In genomic region chr5:34188856-34189255, GRCm38 (mm10) we compare ENCODE assay signal across 9 mouse cellular contexts. TPM values are rescaled to one million over a fixed set of nuclear protein-coding genes. Genes with fewer than 3 reads are reported as not detected.
DNase-seq lines count a peak whose midpoint lies in the region; ATAC-seq and TF ChIP-seq lines count a peak whose summit lies in the region.
"Had no signal": no experiment of that assay in that cellular context is flagged by ENCODE, and none has a peak within 500 bp of the region (broad histone marks: within the 10 kb centered on the region; RNA-seq: fewer than 3 reads in every experiment).

No protein-coding gene starts in this region.

- H3K4me3 ChIP-seq in heart, embryonic 15.5 days, result peak overlapping the region; percentile 97; the same call in 1 of the 2 replicates
- H3K4me3 ChIP-seq in CH12.LX (replicated peaks in 1 of 3; ENCODE audit: low read depth in 2 of 3, low read length in 2 of 3, poor library complexity in 1 of 3), result peak overlapping the region in 2 of 3 experiments; percentile 70 to 85
- H3K4me3 ChIP-seq in embryonic facial prominence, embryonic 15.5 days (replicated peaks), result peak overlapping the region; percentile 97
- no peak overlapping the region; the same call in 1 of the 2 replicates for H3K4me3 ChIP-seq in liver, postnatal 0 days (ENCODE audit: low read depth, low read length)

- dilution Hi-C loops in CH12.LX (cut with MboI; ENCODE audit: extremely low pct_ligation_motif_present, extremely low pct_unique_long_range_greater_than_20kb, low sequenced_read_pairs), result no loop called here

- H3K9ac ChIP-seq in heart, embryonic 15.5 days, result no peak overlapping the region
- peak overlapping the region; percentile 59; the same call in 1 of the 2 replicates for H3K9ac ChIP-seq in CH12.LX (ENCODE audit: insufficient read depth, low read depth)
- H3K9ac ChIP-seq in embryonic facial prominence, embryonic 15.5 days, result no peak overlapping the region
- no peak overlapping the region for H3K9ac ChIP-seq in liver, postnatal 0 days (replicated peaks)

- no peak for TF ChIP-seq EP300 in CH12.LX (IDR thresholded peaks at IDR 0.05; ENCODE audit: low read length)
- no peak for TF ChIP-seq EP300 in liver, postnatal 0 days (IDR thresholded peaks at IDR 0.05; ENCODE audit: low read depth)

- no peaks in the 10 kb centered on the region for H3K79me2 ChIP-seq in CH12.LX (replicated peaks; ENCODE audit: control insufficient read depth, extremely low read depth, insufficient read depth, poor library complexity, severe bottlenecking)

- no peaks in the 10 kb centered on the region for H3K27me3 ChIP-seq in heart, embryonic 15.5 days
- H3K27me3 ChIP-seq in CH12.LX (replicated peaks), result peaks cover 14% of the 10 kb centered on the region
- H3K27me3 ChIP-seq in embryonic facial prominence, embryonic 15.5 days, result no peaks in the 10 kb centered on the region
- no peaks in the 10 kb centered on the region for H3K27me3 ChIP-seq in liver, postnatal 0 days (ENCODE audit: insufficient read depth, low read length)

- TF ChIP-seq CTCF in CH12.LX (conservative IDR thresholded peaks at IDR 0.05 in 1 of 2, IDR thresholded peaks at IDR 0.05 in 1 of 2; ENCODE audit: low read depth in 2 of 2, low read length in 2 of 2), result no peak
- no peak for TF ChIP-seq CTCF in liver, postnatal 0 days (IDR thresholded peaks at IDR 0.05; ENCODE audit: low read depth)

- H3K9me3 ChIP-seq in heart, embryonic 15.5 days (replicated peaks), result no peaks in the 10 kb centered on the region
- no peaks in the 10 kb centered on the region for H3K9me3 ChIP-seq in CH12.LX (replicated peaks; ENCODE audit: low read length)
- H3K9me3 ChIP-seq in embryonic facial prominence, embryonic 15.5 days (replicated peaks), result no peaks in the 10 kb centered on the region
- no peaks in the 10 kb centered on the region for H3K9me3 ChIP-seq in liver, postnatal 0 days (ENCODE audit: low read length)

- TF ChIP-seq POLR2A in CH12.LX (IDR thresholded peaks at IDR 0.05; ENCODE audit: low read depth, low read length), result no peak

- H3K27ac ChIP-seq in heart, embryonic 15.5 days, result peak overlapping the region; percentile 87; the same call in 1 of the 2 replicates
- no peak overlapping the region for H3K27ac ChIP-seq in CH12.LX (ENCODE audit: insufficient read depth, low read depth)
- no peak overlapping the region for H3K27ac ChIP-seq in embryonic facial prominence, embryonic 15.5 days (replicated peaks)
- H3K27ac ChIP-seq in liver, postnatal 0 days (ENCODE audit: low read depth), result peak overlapping the region; percentile 77

- H3K36me3 ChIP-seq in heart, embryonic 15.5 days, result no peaks in the 10 kb centered on the region
- peaks cover 0 to 2% of the 10 kb centered on the region in 2 experiments for H3K36me3 ChIP-seq in CH12.LX (replicated peaks in 1 of 2; ENCODE audit: control insufficient read depth in 1 of 2, insufficient read depth in 1 of 2, low read length in 1 of 2)
- H3K36me3 ChIP-seq in embryonic facial prominence, embryonic 15.5 days, result peaks cover 4% of the 10 kb centered on the region
- peaks cover 5% of the 10 kb centered on the region; the same call in 1 of the 2 replicates for H3K36me3 ChIP-seq in liver, postnatal 0 days (replicated peaks; ENCODE audit: insufficient read depth, low read length)

- WGBS in heart, embryonic 15.5 days, result 67% methylated on average over 2 of the region's 2 CpGs
- WGBS in embryonic facial prominence, embryonic 15.5 days, result 66% methylated on average over 2 of the region's 2 CpGs
- 48% methylated on average over 2 of the region's 2 CpGs for WGBS in liver, postnatal 0 days (ENCODE audit: insufficient replicate concordance)

- peaks cover 54% of the 10 kb centered on the region for H3K4me1 ChIP-seq in heart, embryonic 15.5 days (replicated peaks)
- peaks cover 22 to 40% of the 10 kb centered on the region in 2 experiments for H3K4me1 ChIP-seq in CH12.LX (ENCODE audit: control insufficient read depth in 1 of 2, insufficient read depth in 2 of 2)
- peaks cover 45% of the 10 kb centered on the region for H3K4me1 ChIP-seq in embryonic facial prominence, embryonic 15.5 days
- peaks cover 38% of the 10 kb centered on the region for H3K4me1 ChIP-seq in liver, postnatal 0 days (ENCODE audit: insufficient read depth)

- peak overlapping the region; percentile 82 for H3K4me2 ChIP-seq in heart, embryonic 15.5 days
- peak overlapping the region; percentile 79 for H3K4me2 ChIP-seq in CH12.LX (ENCODE audit: insufficient read depth, low read depth, poor library complexity, severe bottlenecking)
- peak overlapping the region; percentile 77 for H3K4me2 ChIP-seq in embryonic facial prominence, embryonic 15.5 days (replicated peaks)
- peak overlapping the region; percentile 97; the same call in 1 of the 2 replicates for H3K4me2 ChIP-seq in liver, postnatal 0 days (ENCODE audit: low read depth, low read length)

- DNase-seq in heart, adult 18-20 months, result no peak
- DNase-seq in CH12.LX (ENCODE audit: extremely low read depth), result no peak
- no peak for DNase-seq in liver, postnatal 0 days
- DNase-seq in embryo, embryonic 10 days (ENCODE audit: low spot score), result no peak
- no peak for DNase-seq in cerebellum, postnatal 36 days
- DNase-seq: cerebellum, adult 9-11 months had no signal

- in situ Hi-C loops in CH12.LX (cut with MboI; ENCODE audit: low pct_ligation_motif_present, low pct_unique_long_range_greater_than_20kb, low sequenced_read_pairs), result no loop called here

- TF ChIP-seq RAD21 in CH12.LX (IDR thresholded peaks at IDR 0.05; ENCODE audit: low read depth, low read length), result no peak

- ATAC-seq in heart, embryonic 15.5 days (replicated peaks; ENCODE audit: insufficient number of reproducible peaks, insufficient read depth, low FRiP score, low read depth), result no peak
- ATAC-seq in embryonic facial prominence, embryonic 15.5 days (ENCODE audit: insufficient number of reproducible peaks, low FRiP score, low TSS enrichment, low read depth), result no peak
- no peak for ATAC-seq in liver, postnatal 0 days
- ATAC-seq in activated CD4-positive, CD25-positive, alpha-beta regulatory T cell, adult 4 months, result no peak

TF ChIP-seq in CH12.LX, 34 proteins besides CTCF, POLR2A, EP300 and RAD21:
- TF ChIP-seq IRF4 (IDR thresholded peaks at IDR 0.05; ENCODE audit: low read depth, low read length) (no peak), NELFE (IDR thresholded peaks at IDR 0.05; ENCODE audit: low read depth, low read length) (no peak), MAX (IDR thresholded peaks at IDR 0.05; ENCODE audit: low read length) (no peak), SMC3 (IDR thresholded peaks at IDR 0.05; ENCODE audit: low read depth, low read length) (no peak), MEF2A (IDR thresholded peaks at IDR 0.05; ENCODE audit: borderline replicate concordance, low read depth, low read length) (no peak), HCFC1 (IDR thresholded peaks at IDR 0.05; ENCODE audit: low read depth, low read length) (no peak), ELF1 (IDR thresholded peaks at IDR 0.05; ENCODE audit: low read depth, low read length) (no peak), MAFK (IDR thresholded peaks at IDR 0.05; ENCODE audit: insufficient replicate concordance, low read length) (no peak), MYC (IDR thresholded peaks at IDR 0.05; ENCODE audit: low read depth, low read length) (no peak), ZMIZ1 (IDR thresholded peaks at IDR 0.05; ENCODE audit: low read depth, low read length) (no peak), JUND (conservative IDR thresholded peaks at IDR 0.05; ENCODE audit: low read depth, low read length) (no peak), JUN (IDR thresholded peaks at IDR 0.05; ENCODE audit: insufficient read depth, low read depth, low read length) (no peak), UBTF (IDR thresholded peaks at IDR 0.05; ENCODE audit: low read depth, low read length) (no peak), CHD1 (IDR thresholded peaks at IDR 0.05; ENCODE audit: low read depth, low read length) (no peak), USF1 (IDR thresholded peaks at IDR 0.05; ENCODE audit: low read depth, low read length) (no peak)

RNA-seq across cellular contexts. Expression of gene Mxd4, which starts 1.3 kb away (rescaled TPM):
- polyA plus RNA-seq in heart, embryonic 15.5 days (2015; fragmentation: Nextera tagmentation; extraction: Ambion mirVana), result 22.3 and 28.6 TPM in 2 replicates
- total RNA-seq in heart, adult 18-20 months (2021), result 10 to 100 TPM; 68.7 to 77.8 TPM
- 6.0 and 6.2 TPM in 2 replicates for total RNA-seq in CH12.LX (2012; rRNA removed)
- total RNA-seq in CH12.LX (2014; rRNA removed), result 5.4 and 6.0 TPM in 2 replicates
- 4.8 and 7.6 TPM in 2 replicates for polyA plus RNA-seq in CH12.LX (2012; ENCODE audit: insufficient read length, low read depth)
- polyA plus RNA-seq in embryonic facial prominence, embryonic 15.5 days (2015; fragmentation: Nextera tagmentation; extraction: Ambion mirVana), result 43.1 and 50.0 TPM in 2 replicates
- polyA plus RNA-seq in liver, postnatal 0 days (2015; fragmentation: Nextera tagmentation; extraction: Ambion mirVana), result 7.5 and 9.4 TPM in 2 replicates
- polyA plus RNA-seq in activated CD4-positive, CD25-positive, alpha-beta regulatory T cell, adult 4 months (2017; shearing (Covaris generic)), result 100 to 1,000 TPM; 112 to 135 TPM

RNA-seq across cellular contexts. Expression of gene Haus3, which starts 19.5 kb away (rescaled TPM):
- polyA plus RNA-seq in heart, embryonic 15.5 days (2015; fragmentation: Nextera tagmentation; extraction: Ambion mirVana), result 21.2 and 22.1 TPM in 2 replicates
- total RNA-seq in heart, adult 18-20 months (2021), result 1 to 10 TPM; 5.3 TPM
- total RNA-seq in CH12.LX (2012; rRNA removed) (16.0 and 23.4 TPM in 2 replicates), CH12.LX (2014; rRNA removed) (66.0 and 93.1 TPM in 2 replicates)
- polyA plus RNA-seq in CH12.LX (2012; ENCODE audit: insufficient read length, low read depth), result 51.5 and 53.4 TPM in 2 replicates
- polyA plus RNA-seq in embryonic facial prominence, embryonic 15.5 days (2015; fragmentation: Nextera tagmentation; extraction: Ambion mirVana), result 26.2 and 29.3 TPM in 2 replicates
- 12.3 and 14.0 TPM in 2 replicates for polyA plus RNA-seq in liver, postnatal 0 days (2015; fragmentation: Nextera tagmentation; extraction: Ambion mirVana)
- 10 to 100 TPM; 76.9 to 90.0 TPM for polyA plus RNA-seq in activated CD4-positive, CD25-positive, alpha-beta regulatory T cell, adult 4 months (2017; shearing (Covaris generic))

RNA-seq across cellular contexts. Expression of gene Poln, which starts 19.6 kb away (rescaled TPM):
- polyA plus RNA-seq in heart, embryonic 15.5 days (2015; fragmentation: Nextera tagmentation; extraction: Ambion mirVana), result 0.45 and 0.52 TPM in 2 replicates
- 10 to 100 TPM; 10.9 to 13.0 TPM for total RNA-seq in heart, adult 18-20 months (2021)
- total RNA-seq in CH12.LX (2012; rRNA removed) (0.25 and 0.55 TPM in 2 replicates), CH12.LX (2014; rRNA removed) (0.12 and 0.39 TPM in 2 replicates)
- polyA plus RNA-seq in CH12.LX (2012; ENCODE audit: insufficient read length, low read depth), result 0.45 and 0.64 TPM in 2 replicates
- polyA plus RNA-seq in embryonic facial prominence, embryonic 15.5 days (2015; fragmentation: Nextera tagmentation; extraction: Ambion mirVana), result 2.7 and 3.4 TPM in 2 replicates
- 0.38 and 0.47 TPM in 2 replicates for polyA plus RNA-seq in liver, postnatal 0 days (2015; fragmentation: Nextera tagmentation; extraction: Ambion mirVana)
- under 1 TPM; 0.28 to 0.94 TPM for polyA plus RNA-seq in activated CD4-positive, CD25-positive, alpha-beta regulatory T cell, adult 4 months (2017; shearing (Covaris generic))

Comparison
In these comparisons a context has a peak if more than half of its experiments do, and no peak if none do; other contexts are left out.
1. H3K27ac ChIP-seq: peak in heart, embryonic 15.5 days (single experiment) and liver, postnatal 0 days (single experiment); none in CH12.LX (single experiment) and embryonic facial prominence, embryonic 15.5 days (single experiment).
2. Peak in every context shown above with its lines, with median percentiles within 50 percentile points of each other: H3K4me2 ChIP-seq.